Mouse (Mus musculus): ENCODE measurements at regions not wholly inside any gene's neighbourhood (a gene's known extent, or its start where the extent isn't known, plus 50 kb on each side); places are given as distances from the start of the nearest gene placed in this dataset.

DNA sequence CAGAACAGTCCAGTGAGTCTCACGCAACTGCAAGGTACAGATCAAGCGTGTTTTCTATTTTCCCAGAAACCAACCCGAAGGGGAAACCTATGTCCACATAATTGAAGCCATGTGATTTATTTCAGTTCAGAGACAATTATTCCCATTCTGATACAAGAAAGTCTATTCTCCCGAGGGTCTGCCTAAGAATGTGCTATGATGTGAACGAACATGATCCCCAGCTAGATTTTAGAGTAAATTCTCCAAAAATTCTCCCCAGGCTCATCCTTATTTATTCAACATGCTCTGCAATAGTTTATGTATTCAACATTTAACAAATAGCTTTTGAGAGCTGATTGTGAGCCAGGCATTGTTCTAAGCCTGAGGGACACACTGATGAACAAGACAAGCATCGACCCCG, 277.9 kb upstream of the Cdh5 start:
- no peak for DNase-seq

DNA sequence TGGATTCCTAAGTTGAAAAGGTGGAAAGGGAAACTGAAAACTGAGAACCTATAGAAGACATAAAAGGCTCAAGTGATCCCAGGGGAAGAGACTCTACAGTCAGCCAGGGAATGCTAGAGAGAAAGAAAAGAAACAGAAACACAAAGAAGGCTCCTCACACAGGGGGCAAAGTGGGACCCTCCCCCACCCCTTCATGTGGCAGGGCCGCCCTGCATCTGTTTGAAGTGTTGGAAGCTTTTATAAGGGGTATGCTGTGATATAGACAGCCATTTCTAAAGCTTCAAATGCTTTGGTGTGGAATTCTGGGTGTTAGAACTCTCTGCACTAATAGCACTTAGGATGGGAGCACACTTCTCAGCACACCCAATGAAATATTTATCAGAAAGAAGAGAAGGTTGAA, 276.7 kb upstream of the Cdh5 start:
- no peak for DNase-seq

DNA sequence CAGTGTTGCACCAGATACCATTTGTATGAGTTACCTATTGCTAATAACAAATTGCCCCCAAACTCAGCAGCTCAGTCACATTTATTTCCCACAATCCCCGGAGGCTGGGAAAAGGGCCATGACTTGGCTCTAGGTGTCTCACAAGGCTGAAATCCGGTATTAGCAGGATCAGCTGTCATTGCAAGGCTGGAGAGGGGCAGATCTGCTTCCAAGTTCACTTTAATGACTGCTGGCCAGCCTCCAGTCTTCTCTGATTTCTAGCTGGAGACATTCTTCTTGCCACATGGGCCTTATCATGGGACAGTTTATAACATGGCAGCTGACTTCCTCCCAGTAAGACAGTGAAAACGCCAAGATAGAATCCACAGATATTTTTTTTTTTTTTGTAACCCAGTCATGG, 276.1 kb upstream of the Cdh5 start:
- no peak for DNase-seq

DNA sequence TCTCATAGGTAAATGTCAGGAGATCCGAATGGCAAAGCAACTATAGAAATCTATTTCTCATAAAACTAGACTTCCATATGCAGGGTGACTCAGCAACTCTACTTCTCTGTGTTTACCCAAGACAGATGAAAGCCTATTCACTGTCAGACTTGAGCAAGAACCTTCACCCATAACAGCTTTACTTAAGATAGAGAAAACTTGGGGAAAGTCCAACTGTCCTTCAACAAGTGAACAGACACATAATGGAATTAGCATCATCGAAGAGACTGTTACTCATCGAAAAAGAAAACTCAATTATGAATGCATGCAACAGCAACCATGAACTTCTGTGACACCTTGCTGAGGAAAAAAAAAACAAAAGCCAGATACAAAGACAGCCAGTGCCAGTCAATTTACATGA, 271.0 kb upstream of the Cdh5 start:
- no peak for DNase-seq

DNA sequence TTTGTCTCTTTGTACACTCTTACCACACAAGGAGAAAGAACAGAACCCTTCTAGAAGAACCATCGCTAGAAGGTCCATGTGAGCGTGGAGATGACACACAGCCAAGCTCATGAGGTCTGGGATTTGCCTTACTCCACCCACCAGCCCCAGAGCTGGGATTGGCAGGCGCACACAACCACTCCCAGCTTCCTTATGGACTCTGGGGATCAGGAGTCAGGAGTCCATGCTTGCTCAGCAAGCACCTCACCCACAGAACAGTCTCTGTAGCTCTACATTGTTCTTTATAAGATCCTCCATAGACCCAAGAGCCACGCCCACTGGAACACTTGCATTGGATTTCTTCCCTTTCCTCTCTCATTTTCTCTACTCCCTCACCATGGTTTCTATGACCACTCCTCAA, 261.4 kb upstream of the Cdh5 start:
- DNase-seq = no peak

DNA sequence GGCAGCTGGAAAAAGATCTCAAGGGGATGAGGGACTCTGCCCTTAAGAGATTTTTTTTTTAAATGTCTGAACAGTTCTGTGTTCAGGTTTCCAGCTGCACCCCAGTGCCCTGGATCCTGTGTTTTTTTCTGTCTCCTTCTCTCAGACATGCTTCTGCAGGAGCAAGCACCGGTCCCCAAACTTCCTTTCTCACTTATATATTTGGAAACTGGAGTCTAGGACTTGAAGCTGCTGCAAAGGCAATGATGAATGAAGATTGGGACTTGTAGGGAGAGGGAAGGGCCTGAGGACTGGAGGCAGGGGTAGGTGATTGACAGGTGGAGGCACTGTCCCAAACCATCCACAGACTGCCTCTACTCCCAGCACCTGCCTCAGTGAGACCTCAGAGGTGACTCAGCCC, 255.5 kb upstream of the Cdh5 start:
- DNase-seq = no peak

DNA sequence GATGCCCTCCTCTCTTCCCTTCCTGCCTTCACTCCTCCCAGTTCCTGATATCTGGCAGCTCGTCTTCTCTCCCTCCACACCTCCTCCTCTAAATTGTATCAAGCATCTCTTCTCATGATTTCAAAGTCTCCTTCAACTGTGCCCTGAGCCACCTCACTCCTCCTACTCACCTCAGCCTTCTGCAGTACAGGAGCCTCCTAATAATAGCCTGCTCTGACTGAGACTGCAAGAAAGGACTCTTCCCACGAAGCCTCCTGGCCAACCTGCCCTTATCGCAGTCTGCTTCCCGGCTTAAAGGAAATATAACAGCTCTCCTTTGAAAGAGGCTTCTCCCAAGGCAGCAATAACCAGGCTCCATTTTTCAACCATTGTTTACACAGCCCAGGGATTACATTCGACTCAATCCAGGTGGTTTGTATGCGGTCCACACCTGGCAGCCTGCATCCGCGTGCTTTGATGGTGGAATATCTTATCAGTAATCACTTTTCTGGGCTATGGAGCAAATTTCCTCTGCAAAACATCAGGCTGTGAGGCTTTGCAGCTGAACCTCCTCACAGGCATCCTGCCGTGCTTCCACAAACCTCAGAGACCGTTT, 254.9 kb upstream of the Cdh5 start:
- no peak for DNase-seq

DNA sequence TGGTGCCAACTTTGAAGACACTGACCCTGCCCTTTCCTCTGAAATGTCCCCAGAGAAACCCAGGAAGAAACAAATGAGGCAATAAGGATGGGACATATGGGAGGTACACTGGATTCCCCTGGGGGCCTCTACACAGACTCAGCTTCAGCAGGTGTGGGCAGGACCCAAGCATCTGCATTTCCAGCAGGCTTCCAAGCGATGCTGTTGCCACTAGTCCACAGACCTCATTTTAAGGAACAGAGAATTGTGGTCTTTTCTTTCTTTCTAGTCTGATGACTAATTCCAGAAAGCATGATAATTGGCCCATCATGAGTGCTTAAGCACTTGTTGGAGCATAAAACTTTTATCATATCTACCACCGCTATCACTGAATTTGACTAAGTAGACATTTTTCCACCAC, 251.6 kb upstream of the Cdh5 start:
- no peak for DNase-seq

DNA sequence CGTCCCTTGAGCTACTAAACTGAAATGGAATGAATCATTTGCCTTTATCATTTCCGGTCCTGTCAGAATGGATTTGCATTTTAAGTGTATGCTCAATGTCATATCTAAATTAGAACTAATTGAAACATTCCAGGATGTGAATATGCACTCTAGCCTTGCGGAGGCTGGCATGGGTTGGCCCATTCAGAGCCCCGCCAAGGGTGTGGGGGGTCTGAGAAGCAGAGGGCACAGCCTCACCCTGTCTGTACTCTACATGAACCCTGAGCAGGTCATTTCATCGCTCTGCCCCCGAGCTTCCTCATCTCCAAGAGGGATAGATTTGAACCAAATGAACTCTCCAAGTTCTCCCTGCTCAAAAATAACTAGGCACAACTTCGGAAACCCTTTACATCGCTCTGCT, 250.1 kb upstream of the Cdh5 start:
- no peak for DNase-seq

DNA sequence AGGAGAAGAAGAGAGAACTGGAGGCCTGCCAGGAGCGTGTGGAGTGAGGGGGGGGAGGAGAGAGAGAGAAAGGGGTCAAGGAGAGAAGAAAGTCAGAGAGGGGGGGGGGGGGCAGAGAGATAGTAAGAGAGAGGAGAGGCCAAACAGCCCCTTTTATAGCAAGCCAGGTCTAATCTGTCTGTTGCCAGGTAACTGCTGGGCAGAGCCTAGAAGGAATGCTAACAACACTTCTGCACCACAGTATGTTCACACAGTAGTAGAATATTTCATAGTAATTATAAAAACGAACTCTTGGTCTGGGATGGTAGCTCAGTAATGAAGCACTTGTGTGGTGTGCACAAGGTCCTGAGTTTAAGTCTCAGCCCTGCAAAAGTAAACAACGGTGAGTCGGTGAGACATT, 248.4 kb upstream of the Cdh5 start:
- DNase-seq = no peak

DNA sequence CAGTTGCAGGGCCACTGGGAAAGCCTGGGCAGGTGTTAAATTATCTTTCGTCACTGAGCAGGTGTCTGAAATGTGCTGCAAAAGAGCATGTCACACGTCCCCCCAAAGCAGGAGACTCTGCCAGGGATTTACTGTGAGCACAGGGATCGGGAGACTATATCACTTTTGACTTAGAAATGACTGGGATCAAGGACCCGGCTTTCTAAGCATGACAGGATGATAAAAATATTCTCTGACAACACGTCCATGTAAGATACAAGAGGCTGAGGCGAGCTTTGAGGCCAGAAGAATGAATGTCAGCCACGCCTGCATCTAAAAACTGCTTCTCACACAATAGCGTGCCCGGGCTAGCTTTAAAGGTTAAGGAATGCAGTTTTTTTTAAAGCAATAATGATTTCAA, 246.1 kb upstream of the Cdh5 start:
- no peak for DNase-seq

DNA sequence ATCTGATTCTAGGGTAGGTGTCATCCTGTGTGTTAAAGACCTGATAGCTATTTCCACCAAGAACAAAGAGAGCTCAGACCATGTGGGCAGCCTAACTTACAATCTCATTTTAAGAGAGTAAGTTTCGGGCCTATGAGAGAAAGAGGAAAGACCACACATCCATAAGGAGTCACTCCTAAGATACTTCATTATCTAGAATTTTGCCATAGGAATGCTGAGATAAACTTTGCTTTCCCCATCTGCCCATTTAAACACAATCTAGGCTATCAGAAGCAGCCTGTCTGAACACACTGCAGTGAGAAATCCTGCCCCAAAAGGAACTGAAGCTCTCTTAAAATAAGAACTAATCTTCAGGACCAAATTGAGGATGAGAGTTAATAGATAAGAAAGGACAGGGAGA, 242.3 kb upstream of the Cdh5 start:
- no peak for DNase-seq

DNA sequence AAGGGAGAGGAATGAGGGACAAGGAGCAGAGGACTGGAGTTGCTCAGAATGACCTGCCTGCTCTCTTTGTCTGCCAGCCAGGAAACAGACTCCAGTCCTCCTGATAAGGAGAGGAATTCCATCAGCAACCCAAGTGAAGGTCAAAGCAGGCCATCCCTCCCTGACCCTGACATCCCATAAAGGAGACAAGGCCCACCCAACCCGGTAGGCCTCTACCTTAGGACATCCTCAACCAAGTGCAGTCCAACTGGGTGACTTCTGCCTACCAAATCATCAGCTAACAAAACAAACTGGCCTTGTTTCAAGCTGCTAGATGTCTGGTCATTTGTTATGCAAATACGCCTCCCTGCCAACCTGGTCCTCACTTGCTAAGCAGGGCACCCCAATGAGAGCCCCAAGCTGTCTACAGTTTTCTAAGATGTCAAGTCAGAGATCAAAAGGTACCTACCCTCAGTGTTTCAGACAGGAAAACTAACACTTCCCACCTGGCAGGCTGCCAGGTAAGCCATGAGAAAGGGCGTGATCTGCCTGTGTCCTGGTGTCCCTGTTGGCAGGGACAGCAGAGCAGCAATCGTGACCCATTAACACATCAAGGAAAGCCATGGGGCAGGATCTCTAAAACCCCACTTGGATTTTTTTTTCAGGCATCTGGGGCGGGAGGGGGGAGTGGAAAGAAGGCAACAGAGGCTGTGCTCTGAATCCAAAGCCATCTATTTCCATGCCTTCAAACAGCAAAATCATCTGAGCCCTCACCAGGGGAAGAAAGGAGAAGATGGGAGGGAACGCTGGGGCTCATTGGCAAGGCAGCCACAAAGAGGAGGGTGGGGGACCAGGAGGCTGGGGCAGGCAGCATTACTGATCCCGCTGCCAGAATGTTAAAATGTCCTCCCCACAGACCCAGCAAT, 227.6 kb upstream of the Cdh5 start:
- no peak for DNase-seq

DNA sequence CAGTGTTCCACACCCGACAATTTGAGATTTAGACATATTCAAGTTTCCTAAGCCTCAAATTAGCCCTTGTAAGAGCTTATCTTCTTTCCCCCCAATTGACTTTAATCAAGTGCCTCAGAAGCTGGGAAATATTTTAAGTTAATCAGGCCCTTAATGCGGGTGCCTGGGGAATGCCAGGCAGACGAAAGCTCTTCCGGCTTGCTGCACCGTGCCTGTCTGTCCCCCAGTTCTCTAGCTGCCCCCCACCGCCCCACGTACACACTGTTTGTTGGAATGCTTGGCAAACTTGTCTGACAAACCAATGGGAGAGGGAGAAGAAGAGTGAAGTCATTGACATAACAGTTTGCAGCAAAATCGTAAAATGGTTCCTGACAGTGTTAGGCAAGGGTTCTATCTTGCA, 226.9 kb upstream of the Cdh5 start:
- no peak for DNase-seq

DNA sequence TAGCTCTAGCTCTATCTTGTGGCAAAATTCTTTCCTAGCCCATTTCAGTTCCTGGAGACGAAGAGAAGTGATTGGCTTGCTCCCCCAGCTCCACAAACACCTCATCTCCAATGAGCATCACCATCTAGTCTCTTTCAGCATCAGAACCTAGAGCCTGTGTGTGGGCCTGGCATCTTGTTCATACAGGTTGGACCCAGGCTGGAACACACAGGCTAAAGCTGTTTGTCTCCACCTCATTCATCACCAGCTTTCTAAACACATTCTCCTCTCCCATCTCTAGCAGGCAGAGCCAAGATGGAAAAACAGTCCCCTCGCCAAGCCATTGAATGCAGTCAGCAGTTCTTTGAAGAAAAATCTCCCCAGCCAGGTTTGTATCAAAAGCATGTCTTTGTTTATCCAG, 221.9 kb upstream of the Cdh5 start:
- no peak for DNase-seq

DNA sequence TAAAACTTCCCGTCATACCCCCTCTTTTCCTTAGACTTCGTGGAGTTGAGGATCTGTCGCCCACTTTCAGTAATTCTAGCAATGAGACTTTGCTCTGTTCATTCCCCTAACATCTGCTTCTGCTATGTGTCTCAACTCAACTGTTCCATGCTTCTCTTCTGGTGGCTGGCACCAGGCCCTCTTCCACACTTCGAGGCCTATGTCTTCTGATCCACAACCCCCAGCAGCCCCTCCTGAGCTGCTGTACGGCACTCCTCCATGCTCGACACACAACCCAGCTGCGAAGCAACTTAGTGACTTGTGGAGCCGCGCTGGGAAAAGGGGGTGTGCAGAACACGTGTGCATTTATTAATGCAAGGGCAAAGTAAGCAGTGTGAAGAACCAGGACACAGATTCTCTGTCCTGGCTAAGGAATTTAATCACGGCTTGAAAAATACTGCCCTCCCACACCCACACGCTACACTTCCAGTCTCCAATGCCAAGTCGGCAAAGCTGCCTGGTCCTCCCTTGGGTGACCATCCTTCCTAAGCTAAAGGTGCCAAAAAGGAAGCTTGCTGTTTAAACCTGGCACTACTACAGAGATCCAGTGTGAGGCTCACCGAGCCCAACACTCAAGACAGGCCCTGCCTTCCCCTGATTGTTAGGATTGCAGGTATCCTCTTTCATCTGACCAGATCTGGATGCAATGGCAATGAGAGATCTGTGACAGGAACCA, 220.8 kb upstream of the Cdh5 start:
- no peak for DNase-seq

DNA sequence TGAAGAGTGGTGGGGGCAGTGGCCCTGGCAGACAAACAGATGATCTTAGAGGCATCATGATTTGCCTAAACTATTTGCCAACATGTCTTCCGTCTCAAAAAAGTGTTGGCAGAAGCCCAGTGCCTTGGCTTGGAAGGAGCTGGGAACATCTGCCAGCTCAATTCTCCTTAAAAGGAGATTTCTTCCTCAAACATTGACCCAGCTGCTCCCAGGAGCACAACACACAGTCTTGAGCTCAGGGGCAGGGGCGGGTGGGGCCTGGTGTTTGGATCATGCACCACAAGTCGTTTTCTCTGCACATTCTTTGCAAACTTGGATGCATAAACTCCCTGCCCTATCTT, 220.3 kb upstream of the Cdh5 start:
- DNase-seq = no peak

DNA sequence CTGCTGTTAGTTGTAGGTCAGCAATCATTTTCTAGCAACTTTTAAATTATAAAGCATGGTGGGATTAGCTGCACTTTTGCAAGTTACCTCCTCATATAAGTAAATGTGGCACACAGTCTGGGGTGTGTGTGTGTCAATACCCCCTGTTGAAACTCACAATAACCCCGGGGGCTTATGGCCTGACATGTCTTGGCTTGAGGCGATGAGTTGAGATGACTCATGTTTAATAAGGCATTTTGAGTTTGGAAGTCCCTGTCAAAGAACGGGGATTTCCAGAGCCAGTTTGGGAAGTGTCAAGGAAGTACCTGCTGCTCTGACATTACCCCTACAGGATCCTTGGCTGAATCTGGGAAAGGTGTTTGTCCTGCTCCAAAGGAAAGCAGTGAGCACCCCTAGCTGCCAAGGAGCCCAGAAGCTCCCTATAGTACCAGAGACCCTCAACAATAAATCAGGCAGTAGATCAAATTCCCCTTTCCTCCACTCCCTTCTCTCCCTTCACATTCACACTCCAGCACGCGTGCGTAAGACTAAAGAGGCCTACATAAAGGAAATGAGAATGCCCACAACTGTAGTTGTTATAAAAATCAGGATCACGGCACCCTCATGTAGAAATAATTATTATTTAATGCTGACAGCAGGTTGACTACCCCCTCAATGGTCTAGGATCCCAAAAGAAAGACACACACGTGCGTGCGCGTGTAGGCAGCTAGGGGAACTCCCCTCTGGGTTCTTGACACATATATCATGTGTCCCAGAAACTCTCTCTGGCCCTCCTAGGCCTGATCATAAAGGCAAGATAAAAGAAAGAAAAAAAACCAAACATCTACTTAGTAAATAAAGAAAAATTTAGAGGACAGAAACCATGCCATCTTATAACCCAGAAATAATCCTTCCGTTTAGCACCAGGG, 216.3 kb upstream of the Cdh5 start:
- DNase-seq = no peak

DNA sequence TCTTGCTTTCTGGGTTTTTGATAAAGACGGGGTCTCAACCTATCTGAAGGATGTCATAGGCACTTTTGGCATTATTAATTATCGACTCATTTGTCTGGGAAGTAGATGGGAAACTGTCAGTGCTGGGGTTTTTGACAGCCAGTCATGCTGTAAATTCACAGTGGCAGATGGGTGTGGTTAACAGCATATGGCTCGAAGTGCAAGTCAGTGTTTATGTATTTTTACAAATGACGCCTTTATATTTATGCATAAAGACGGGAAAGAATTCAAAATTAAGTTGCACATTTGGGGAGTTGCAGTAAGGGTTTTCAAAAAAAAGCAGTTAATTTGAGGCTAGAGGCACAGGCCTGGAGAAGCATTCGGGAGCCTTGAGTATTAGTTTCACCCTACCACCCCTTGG, 206.8 kb upstream of the Cdh5 start:
- DNase-seq = no peak

DNA sequence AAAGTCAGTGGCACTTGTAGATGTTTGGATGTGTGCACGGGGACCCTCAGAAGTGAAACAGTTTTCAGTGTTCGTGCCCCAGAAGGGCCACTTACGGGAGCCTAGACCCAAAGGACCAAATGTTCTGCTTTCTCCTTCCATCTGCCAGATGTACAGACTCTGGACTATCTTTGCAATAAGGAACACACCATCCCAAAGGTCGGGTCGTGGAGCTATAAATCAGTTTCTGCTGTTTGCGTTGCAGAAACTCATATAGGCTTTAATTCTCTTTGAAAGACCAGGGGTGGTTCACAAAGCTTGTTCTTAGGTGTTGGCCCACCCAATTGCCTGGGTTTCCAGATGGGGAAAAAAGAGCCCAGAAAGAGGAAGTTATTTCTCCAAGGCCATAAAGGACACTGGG, 206.3 kb upstream of the Cdh5 start:
- no peak for DNase-seq

DNA sequence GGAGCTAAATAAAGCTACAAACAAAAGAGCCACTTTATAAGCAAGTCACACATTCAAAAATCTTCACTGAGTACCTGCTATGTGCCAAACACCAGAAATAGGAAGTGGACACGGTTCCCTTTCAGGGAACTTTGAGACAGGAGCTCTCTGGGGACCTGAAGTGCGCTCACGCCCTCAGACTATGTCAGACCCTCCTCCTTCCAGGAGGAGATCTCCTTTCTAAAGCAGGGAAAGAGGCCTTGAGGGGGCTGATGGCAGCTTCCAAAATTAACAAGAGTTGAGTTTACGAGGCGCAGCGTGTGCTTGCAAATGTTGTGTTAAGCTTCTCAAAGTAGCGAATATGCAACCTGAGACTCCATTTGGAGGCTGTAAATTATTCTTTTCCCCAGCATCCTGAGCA, 204.0 kb upstream of the Cdh5 start:
- DNase-seq = no peak

DNA sequence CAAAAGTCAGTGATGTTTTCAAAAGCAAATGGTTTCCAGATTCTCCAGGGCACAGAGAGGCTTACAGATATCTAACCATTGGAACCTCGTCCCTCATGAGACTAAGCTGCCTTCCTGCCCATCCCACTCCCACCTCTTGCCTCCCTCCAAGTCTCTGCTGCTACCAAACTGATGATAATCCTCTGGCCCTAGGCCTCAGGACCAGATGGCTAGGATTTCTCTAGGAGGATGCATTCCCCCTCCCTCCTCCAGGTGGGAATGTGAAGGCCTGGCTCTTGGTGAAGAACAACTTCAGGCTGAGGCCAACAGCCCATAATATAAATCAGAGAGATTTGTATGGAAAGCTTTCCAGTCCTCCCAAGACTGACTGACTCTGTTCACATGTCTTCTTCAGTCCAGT, 198.9 kb upstream of the Cdh5 start:
- DNase-seq = no peak

DNA sequence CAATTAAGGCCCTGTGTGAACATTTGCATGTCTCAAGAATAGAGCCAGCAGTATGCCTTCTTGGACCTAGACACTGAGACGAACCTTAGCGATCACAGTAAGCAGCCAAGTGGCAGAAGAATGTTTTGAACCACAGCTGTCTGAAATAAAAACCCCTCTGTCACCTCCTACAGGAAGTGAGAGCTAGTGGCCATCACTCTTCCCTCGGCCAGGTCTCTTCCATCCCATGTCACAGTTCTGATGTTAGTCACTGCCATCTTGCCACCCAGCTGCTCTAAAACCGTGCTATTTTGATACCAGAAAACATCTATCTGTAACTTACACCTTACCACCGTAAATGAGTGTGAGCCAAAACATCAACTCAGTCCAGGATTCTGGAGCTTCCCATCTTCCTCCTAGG, 197.8 kb upstream of the Cdh5 start:
- no peak for DNase-seq
